Mouse (Mus musculus) CH12.LX (cell line): ENCODE measurements around the gene Hist1h2be.
"Not testable (repeated sequence)": the region's sequence is repeated elsewhere in the genome, so short reads cannot be mapped to it uniquely, and the experiment has no call there.

ENCODE experiments used
- CTCF ChIP-seq, 2 experiments: IDR thresholded peaks in 1 of 2; conservative IDR thresholded peaks in 1 of 2; 2 replicates each; pipeline ENCODE4 v1.5.1; 2011 to 2012; ENCODE audit warnings: low read depth in 2 of 2, low read length in 2 of 2, improper control_type of control experiment in 1 of 2, inconsistent platforms in 1 of 2, mild to moderate bottlenecking in 1 of 2, moderate library complexity in 1 of 2
- POLR2A ChIP-seq: IDR thresholded peaks from 2 replicates; pipeline ENCODE4 v1.6.1; 2011; ENCODE audit warnings: low read depth, mild to moderate bottlenecking, improper control_type of control experiment, low read length
- POLR2AphosphoS2 ChIP-seq: IDR thresholded peaks from 2 replicates; pipeline ENCODE4 v1.6.1; 2011; ENCODE audit warnings: low read depth, low read length, improper control_type of control experiment
- TBP ChIP-seq: conservative IDR thresholded peaks from 2 replicates; pipeline ENCODE4 v1.6.1; 2011; ENCODE audit warnings: low read depth, low read length, improper control_type of control experiment
- TCF12 ChIP-seq: IDR thresholded peaks from 2 replicates; pipeline ENCODE4 v1.6.1; 2014; ENCODE audit warnings: low read depth, mild to moderate bottlenecking, inconsistent platforms, low read length, improper control_type of control experiment

DNA sequence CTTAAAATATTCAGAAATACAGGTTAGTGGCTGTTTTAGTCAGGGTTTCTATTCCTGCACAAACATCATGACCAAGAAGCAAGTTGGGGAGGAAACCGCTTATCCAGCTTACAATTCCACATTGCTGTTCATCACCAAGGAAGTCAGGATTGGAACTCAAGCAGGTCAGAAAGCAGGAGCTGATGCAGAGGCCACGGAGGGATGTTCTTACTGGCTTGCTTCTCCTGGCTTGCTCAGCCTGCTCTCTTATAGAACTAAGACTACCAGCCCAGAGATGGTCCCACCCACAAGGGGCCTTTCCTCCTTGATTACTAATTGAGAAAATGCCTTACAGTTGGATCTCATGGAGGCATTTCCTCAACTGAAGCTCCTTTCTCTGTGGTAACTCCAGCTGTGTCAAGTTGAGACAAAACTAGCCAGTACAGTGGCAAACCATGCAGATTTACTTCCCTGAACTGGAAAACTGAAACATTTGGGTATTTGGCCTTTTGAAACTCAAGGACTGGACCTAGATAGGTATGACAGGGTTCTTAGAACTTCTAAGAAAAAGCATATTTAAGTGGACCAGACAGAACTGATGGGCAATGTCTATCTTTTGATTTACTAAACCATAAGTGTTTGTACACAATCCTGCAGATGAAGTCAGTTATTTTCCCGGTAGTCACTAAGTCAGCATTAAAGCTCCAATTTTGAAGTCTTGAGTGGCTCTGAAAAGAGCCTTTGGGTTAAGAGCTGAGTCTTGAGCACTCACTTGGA lies 78.5 kb downstream of the Hist1h2be start:
- TF ChIP-seq POLR2A (peak; percentile 44; the same call in 1 of the 2 replicates), POLR2AphosphoS2 (peak; percentile 99)
- not testable (repeated sequence) for TF ChIP-seq TCF12; CTCF (conservative IDR thresholded peaks at IDR 0.05 in 1 of 2, IDR thresholded peaks at IDR 0.05 in 1 of 2; ENCODE audit: low read depth in 2 of 2, low read length in 2 of 2); TBP
